Mouse (Mus musculus) right cerebral cortex, postnatal 4 days (tissue): ENCODE measurements around the gene Meox2.
"Not testable (repeated sequence)": the region's sequence is repeated elsewhere in the genome, so short reads cannot be mapped to it uniquely, and the experiment has no call there.

ENCODE experiments used
- DNase-seq: peaks from one replicate; pipeline ENCODE4 v3.0.0-alpha.2; 2022

Meox2 gene

DNA sequence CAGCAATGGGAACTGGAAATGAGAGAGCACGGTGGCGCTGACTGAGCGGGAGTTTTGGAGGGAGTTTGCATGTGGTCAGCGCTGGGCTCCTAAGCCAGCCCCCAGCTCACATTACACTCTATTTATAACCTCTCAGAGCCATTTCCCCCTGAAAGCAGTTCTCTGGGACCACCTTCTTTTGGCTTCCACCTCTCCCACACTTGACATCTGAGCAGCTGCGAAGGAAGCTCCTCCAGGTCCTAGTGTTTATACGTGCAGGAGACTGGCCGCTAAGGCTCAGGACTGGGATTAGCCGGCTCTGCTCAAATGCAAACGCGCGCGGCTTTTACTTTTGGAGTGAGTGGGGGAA lies at the start of gene Meox2:
TSS of gene Meox2 (plus strand) at position 151 of the 349 bp plus-strand sequence.
- peak; percentile 10 for DNase-seq

DNA sequence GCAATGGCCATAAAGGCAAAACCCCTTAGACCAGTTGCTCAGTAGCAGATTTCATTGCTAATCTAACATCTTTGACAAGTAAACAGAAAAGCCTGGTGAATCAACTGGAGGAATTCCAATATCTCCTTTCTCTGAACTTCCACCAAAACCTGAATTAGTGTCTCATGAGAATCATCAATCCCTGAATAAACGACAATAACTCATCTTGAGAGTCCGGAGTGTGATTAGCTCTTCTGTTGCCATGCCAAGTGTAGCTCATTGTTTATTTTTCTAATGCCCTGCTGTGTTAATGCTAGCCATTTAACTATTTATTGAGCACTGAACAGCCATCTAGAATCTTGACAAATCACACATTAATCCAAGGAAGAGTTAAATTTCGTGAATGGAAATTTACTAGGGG lies 35.7 kb upstream of the Meox2 start:
- DNase-seq = no peak

- no peak for DNase-seq
Measured at GRCm38 (mm10) chr12:37077308-37077707, 31.0 kb upstream of the Meox2 start.

DNA sequence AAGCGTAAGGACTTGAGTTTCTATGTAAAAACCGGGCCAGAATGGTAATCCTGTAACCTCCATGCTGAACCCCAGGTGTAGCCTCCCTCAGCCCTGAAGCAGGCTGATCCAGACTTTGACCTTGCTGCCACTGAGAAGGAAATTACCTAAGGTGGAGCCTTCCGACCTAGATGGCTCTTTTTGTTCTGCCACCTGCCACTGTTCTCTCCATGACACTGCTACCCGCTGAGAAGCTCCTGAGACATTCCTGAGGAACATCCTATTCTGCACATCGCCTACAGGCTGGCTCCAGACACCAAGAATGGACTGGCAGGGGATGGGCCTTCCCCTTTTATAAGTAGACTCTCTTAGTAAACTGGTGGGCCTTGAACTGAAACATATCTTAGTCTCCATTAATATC lies 28.3 kb upstream of the Meox2 start:
- not testable (repeated sequence) for DNase-seq

DNA sequence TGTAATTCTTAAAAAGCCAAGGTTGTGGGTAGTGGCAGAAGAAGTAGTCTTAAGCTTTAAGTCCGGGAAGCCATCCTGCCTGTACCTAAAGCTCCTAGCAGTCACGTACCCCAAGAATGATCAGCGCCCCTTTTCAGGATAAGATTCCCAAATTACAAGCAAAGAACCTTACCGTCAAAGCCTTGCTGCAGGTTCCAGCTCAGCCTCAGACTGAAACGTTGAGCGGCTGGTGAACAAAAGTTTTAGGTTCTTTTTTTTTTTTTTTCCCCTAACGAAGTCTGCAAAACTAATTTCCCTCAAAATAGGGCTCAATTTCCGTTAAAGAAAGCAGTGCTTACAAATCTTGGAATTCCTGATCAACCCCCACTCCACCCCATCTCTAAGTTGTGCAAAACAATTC lies 1.8 kb upstream of the Meox2 start:
- no peak for DNase-seq

- no peak for DNase-seq
Measured at GRCm38 (mm10) chr12:37107150-37107549, 1.2 kb upstream of the Meox2 start.

- no peak for DNase-seq
Measured at GRCm38 (mm10) chr12:37107713-37108389, 489 bp upstream of the Meox2 start.

GRCm38 (mm10) chr12:37108819-37109473 lies 606 bp downstream of the Meox2 start:
- peak; percentile 14 for DNase-seq

- DNase-seq = no peak
Measured at GRCm38 (mm10) chr12:37109474-37110012, 1.2 kb downstream of the Meox2 start.

DNA sequence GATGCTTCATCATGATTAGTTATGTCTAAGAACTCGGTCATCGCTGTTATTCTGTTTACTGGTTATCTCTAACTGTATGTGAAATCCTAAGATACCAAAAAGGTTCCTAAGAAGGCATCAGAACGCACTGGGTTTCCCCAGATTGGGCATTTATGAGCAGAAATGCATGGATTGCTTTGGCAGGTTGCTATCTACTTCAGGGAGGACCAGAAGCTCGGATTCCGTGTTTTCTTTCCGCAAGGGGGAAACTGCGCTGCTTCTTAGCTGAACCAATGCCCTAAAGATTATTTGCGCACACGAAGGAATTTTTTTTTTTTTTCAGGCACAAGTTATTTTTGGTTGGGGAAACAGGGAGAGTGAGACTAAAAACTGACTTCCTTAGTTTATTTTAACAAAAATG lies 2.6 kb downstream of the Meox2 start:
- DNase-seq = no peak

DNA sequence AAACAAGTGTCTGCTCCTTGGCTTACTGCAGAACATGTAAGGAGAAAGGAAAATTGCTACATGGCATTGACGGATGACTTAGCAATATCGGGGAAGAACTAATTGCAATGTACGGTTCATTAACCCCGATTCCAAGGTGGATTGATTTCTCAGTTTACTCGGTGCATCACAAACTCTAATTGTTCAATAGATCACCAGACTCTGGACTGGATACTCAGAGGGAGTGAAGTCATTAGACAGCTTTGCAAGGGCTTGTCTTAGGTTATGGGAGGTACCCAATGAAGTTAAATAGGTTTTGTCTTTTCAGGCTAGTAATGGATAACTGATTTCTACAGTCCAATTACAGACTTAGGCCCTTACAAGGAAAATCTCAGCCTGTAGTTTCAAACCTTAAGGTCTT lies 10.9 kb downstream of the Meox2 start:
- no peak for DNase-seq

- DNase-seq = no peak
Measured at GRCm38 (mm10) chr12:37123763-37124162, 15.4 kb downstream of the Meox2 start.

DNA sequence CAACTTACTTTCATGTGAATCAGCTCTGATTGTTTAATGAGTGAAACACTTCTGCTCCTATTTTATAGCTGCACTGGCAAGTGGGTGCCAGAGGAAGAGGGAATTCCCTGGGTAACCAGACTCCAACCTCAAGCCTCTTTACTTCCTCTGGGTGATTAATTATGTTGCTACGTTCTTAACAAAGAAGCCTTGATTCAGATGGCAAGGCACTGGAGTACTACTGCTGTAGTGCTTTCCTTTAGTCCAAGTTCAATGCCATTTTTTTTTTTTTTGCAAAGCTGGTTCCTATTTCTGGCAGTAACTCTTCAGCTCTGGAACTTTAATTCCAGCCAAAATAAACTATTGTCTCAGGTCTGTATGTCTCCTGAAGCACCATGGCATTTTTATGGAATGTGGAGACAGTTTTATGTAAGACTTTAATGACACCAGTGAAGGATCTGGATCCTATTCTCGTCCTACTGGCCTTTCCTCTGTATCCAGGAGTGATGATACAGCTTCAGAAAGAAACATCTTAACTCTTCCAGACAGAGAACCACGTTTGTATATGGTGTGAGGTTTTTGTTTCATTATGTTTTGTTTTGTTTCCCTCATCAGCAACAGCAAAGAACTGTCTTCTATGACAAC lies 33.9 kb downstream of the Meox2 start:
- no peak for DNase-seq

- no peak for DNase-seq
Measured at GRCm38 (mm10) chr12:37143879-37144278, 35.5 kb downstream of the Meox2 start.

DNA sequence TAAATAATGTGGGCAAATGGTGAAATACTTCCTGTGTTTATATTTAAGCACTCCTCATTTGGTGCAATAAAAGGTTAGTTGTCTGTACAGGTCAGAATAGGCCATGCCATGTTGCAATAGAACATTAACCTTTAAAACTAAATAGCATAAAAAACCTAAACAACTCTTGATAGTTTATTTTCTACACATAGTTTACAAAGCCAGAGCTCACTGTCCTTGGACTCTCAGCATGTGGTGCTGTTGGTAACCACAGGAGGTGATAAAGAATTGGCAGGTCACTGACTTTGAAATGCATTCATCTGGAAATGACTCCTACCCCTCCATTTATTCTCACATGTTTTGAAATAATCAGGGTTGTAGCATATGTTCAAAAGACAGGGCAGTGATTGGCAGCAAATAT lies 59.4 kb downstream of the Meox2 start:
- DNase-seq = no peak

DNA sequence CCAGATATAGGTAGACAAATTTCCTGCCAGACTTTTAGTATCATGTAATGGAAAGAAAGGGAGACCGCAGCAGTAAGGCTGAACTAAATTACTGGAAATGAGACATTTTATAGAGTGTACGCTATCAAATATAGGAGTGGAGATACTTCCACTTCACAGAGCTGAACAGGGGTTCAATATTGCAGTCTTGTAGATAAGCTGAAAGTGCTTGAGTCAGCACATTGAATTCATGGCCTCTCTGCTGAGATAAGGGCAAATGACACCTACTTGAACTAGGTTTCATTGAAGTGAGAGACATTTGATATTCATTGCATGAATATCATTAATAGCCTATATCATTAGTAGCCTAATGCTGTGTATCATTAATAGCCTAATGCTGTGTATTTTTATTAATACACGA lies 65.0 kb downstream of the Meox2 start:
- no peak for DNase-seq

GRCm38 (mm10) chr12:37183689-37184088 lies 75.3 kb downstream of the Meox2 start:
- no peak for DNase-seq

DNA sequence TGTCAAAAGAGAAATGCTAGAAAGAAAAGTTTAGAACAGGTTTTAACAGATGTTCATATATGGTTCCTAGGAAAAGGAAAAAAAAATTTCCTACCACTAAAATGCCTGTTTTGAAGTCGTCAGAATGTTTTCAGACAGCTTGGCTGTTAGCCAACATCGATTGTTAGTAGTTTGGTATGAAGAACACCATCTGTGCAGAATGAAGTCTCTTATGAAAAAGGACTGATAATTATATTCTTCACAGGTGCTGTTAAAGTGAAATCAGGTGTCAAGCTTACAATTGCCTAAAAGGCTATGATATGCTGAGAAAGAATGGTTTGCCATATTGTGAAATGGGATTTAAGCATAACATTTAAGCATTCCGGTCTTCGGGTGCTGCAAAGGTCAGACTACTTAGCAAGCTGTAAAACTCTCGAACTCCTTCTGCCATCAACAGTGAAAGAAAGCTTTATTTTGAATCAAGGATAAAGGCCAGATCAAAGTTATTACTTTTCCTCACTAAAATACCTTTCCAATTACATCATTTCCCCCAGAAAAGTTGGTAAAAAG lies 80.7 kb downstream of the Meox2 start:
- DNase-seq = no peak
